Comparison of ENCODE assay signal across 26 mouse cellular contexts in the genomic region with DNA sequence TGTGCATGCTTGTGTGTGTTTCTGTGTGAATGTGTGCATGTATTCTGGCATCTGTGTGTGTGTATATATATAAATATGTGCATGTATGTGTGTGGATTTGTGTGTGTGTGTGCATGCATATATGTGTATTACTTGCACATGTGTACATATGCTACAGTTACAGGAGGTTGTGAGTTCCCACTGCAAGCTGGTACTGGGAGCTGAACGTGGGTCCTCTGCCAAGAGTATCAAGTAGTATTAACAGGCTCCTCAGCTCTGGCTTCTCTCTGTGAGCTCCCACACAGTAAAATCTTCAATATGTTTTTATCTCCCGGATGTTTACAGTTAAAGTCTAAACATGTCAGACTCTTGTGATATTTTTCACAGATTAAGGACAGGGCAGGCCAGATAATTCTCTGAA.
"Had no signal": no experiment of that assay in that cellular context is flagged by ENCODE, and none has a peak within 500 bp of the region (broad histone marks: within the 10 kb centered on the region; RNA-seq: fewer than 3 reads in every experiment).

No protein-coding gene starts in this region.

- H3K36me3 ChIP-seq: heart, embryonic 13.5 days; heart, embryonic 15.5 days; hindbrain, embryonic 13.5 days; hindbrain, embryonic 15.5 days; kidney, embryonic 15.5 days; limb, embryonic 13.5 days; limb, embryonic 15.5 days; liver, embryonic 12.5 days had no signal

- H3K9ac ChIP-seq: heart, embryonic 13.5 days; heart, embryonic 15.5 days; hindbrain, embryonic 13.5 days; hindbrain, embryonic 15.5 days; kidney, embryonic 15.5 days; limb, embryonic 13.5 days; limb, embryonic 15.5 days; liver, embryonic 12.5 days had no signal

- H3K27me3 ChIP-seq: heart, embryonic 13.5 days; heart, embryonic 15.5 days; hindbrain, embryonic 13.5 days; hindbrain, embryonic 15.5 days; kidney, embryonic 15.5 days; limb, embryonic 13.5 days; limb, embryonic 15.5 days; liver, embryonic 12.5 days had no signal

- ATAC-seq: hindbrain, postnatal 0 days; intestine, embryonic 16.5 days; liver, embryonic 12.5 days had no signal

- H3K27ac ChIP-seq: heart, adult 2 months; heart, embryonic 13.5 days; heart, embryonic 15.5 days; hindbrain, embryonic 13.5 days; hindbrain, embryonic 15.5 days; hindbrain, postnatal 0 days; kidney, embryonic 15.5 days; kidney, postnatal 0 days; limb, embryonic 13.5 days; limb, embryonic 15.5 days; liver, embryonic 12.5 days had no signal

- H3K4me3 ChIP-seq: heart, adult 2 months; heart, embryonic 13.5 days; heart, embryonic 15.5 days; hindbrain, embryonic 13.5 days; hindbrain, embryonic 15.5 days; kidney, embryonic 15.5 days; limb, embryonic 13.5 days; limb, embryonic 15.5 days; liver, embryonic 12.5 days had no signal

- H3K4me2 ChIP-seq: heart, embryonic 11.5 days; heart, embryonic 13.5 days; heart, embryonic 15.5 days; hindbrain, embryonic 13.5 days; hindbrain, embryonic 15.5 days; kidney, embryonic 15.5 days; limb, embryonic 13.5 days; limb, embryonic 15.5 days; liver, embryonic 12.5 days had no signal

- H3K4me1 ChIP-seq: heart, embryonic 13.5 days; heart, embryonic 15.5 days; hindbrain, embryonic 15.5 days; kidney, embryonic 15.5 days; limb, embryonic 13.5 days; limb, embryonic 15.5 days; liver, embryonic 12.5 days had no signal

- DNase-seq: gastrocnemius, postnatal 14 days; gastrocnemius, postnatal 36 days; heart, adult 11 months; heart, adult 2 months; heart, postnatal 14 days; heart, postnatal 36 days; kidney, adult 11 months; kidney, adult 2 months; kidney, adult 9 months; kidney, postnatal 14 days; kidney, postnatal 36 days; layer of hippocampus, adult 9-11 months; layer of hippocampus, postnatal 36 days; left cerebral cortex, postnatal 4 days had no signal

- H3K9me3 ChIP-seq: heart, embryonic 13.5 days; heart, embryonic 15.5 days; hindbrain, embryonic 13.5 days; hindbrain, embryonic 15.5 days; kidney, embryonic 15.5 days; limb, embryonic 13.5 days; limb, embryonic 15.5 days; liver, embryonic 12.5 days had no signal
